Mouse (Mus musculus) stomach, postnatal 0 days (tissue): ENCODE results near the gene Best2.

ENCODE experiments used
- CTCF ChIP-seq: IDR thresholded peaks from 2 replicates; pipeline ENCODE4 v1.5.1; 2016; ENCODE audit warnings: antibody characterized with exemption, low read depth, mild to moderate bottlenecking, moderate library complexity
- EP300 ChIP-seq: optimal IDR thresholded peaks from 2 replicates; pipeline ENCODE3; 2016; ENCODE audit warnings: antibody characterized with exemption

GRCm38 (mm10) chr8:84963952-84964351 is 50.4 kb downstream of the Best2 start:
- peak; percentile 50 for TF ChIP-seq CTCF
- no peak for TF ChIP-seq EP300
